Comparison of ENCODE assay signal across 8 mouse cellular contexts in the genomic region with DNA sequence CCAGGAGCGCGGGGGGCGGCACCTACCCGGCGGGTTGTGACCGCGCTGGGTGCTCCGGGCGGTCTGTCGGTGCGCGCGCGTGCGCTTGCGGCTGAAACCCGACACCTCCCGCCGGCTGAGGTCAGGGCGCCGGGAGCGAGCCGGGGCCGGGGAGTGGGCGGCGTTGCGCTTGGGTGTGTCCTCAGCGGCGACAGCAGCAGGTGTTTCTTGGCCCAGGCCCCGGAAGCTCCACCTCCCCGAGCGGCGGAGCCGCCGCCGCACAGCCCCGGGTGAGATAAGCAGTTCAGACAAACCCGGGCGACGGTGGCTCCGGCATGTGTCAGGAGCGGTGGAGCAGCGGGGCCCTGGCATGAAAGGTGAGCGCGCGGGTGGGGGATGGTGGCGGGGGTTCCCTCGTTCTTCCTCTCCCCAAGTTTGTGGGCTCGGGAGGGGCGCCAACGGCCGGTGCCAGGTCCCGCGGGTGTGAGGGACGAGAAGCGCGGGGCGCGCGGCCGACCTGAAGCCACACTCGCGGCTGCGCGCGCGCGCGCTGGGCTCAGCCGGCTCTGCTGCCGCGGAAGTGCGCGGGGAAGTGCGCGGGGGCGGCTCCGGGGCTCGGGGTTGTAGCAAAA. TPM values are rescaled to one million over a fixed set of nuclear protein-coding genes. Genes with fewer than 3 reads are reported as not detected.
A peak's percentile ranks its signal among the peaks of the same experiment; 100 is the strongest.
DNase-seq lines count a peak whose midpoint lies in the region; ATAC-seq and TF ChIP-seq lines count a peak whose summit lies in the region.

No protein-coding gene starts in this region.

- no peak for TF ChIP-seq POLR2A in limb, embryonic 14.5 days (IDR thresholded peaks at IDR 0.05; ENCODE audit: borderline replicate concordance, extremely low read depth, insufficient read depth, insufficient read length)
- TF ChIP-seq POLR2A in spleen, adult 2 months (IDR thresholded peaks at IDR 0.05; ENCODE audit: low read depth, low read length), result no peak

- H3K27me3 ChIP-seq in hindbrain, postnatal 0 days (ENCODE audit: insufficient read depth, low read length), result no peaks in the 10 kb centered on the region
- no peaks in the 10 kb centered on the region for H3K27me3 ChIP-seq in limb, embryonic 14.5 days (ENCODE audit: control insufficient read depth, insufficient read depth, low read length)
- no peaks in the 10 kb centered on the region for H3K27me3 ChIP-seq in midbrain, embryonic 14.5 days (ENCODE audit: control insufficient read depth, insufficient read depth, low read length)
- peaks cover 10% of the 10 kb centered on the region for H3K27me3 ChIP-seq in spleen, adult 2 months (ENCODE audit: control insufficient read depth, insufficient read depth, low read length)

- no peak for ATAC-seq in hindbrain, postnatal 0 days
- ATAC-seq in limb, embryonic 14.5 days (ENCODE audit: low FRiP score, low read depth), result peak; percentile 13
- peak; percentile 7; the same call in 1 of the 2 replicates for ATAC-seq in midbrain, embryonic 14.5 days (ENCODE audit: low FRiP score, low TSS enrichment)

- WGBS in hindbrain, postnatal 0 days, result 1% methylated on average over 69 of the region's 79 CpGs
- WGBS in limb, embryonic 14.5 days, result 0% methylated on average over 43 of the region's 79 CpGs
- under 1% methylated on average over 50 of the region's 79 CpGs for WGBS in midbrain, embryonic 14.5 days
- under 1% methylated on average over 73 of the region's 79 CpGs for WGBS in spleen, adult 2 months

- no peaks in the 10 kb centered on the region for H3K9me3 ChIP-seq in hindbrain, postnatal 0 days (ENCODE audit: low read length)
- no peaks in the 10 kb centered on the region for H3K9me3 ChIP-seq in limb, embryonic 14.5 days (ENCODE audit: control insufficient read depth, low read length)
- H3K9me3 ChIP-seq in midbrain, embryonic 14.5 days (ENCODE audit: control insufficient read depth, low read length), result no peaks in the 10 kb centered on the region

- peak overlapping the region; percentile 92 for H3K27ac ChIP-seq in hindbrain, postnatal 0 days
- H3K27ac ChIP-seq in limb, embryonic 14.5 days (replicated peaks; ENCODE audit: low read depth, low read length), result peak overlapping the region; percentile 73
- H3K27ac ChIP-seq in midbrain, embryonic 14.5 days (replicated peaks; ENCODE audit: low read depth, low read length), result peak overlapping the region; percentile 99
- H3K27ac ChIP-seq in spleen, adult 2 months (ENCODE audit: insufficient read depth, low read length), result peak overlapping the region; percentile 87

- DNase-seq in WW6 (ENCODE audit: low read depth, low spot score), result peak; percentile 84
- DNase-seq in cerebellum, adult 9-10 months, result peak; percentile 85
- DNase-seq in gastrocnemius, adult 8-10 months (ENCODE audit: low spot score in 2 of 2), result peak; percentile 81 to 89
- peak; percentile 86 for DNase-seq in hindbrain, postnatal 0 days (ENCODE audit: low spot score)
- DNase-seq in limb, embryonic 14.5 days (ENCODE audit: low spot score), result peak; percentile 61
- DNase-seq in midbrain, embryonic 14.5 days, result peak; percentile 90
- DNase-seq in spleen, adult 2 months (ENCODE audit: low read depth in 1 of 2, low spot score in 2 of 2), result peak; percentile 54 to 83
- no peak for DNase-seq in frontal cortex, postnatal 25 days (ENCODE audit: low spot score in 2 of 2)

- H3K9ac ChIP-seq in hindbrain, postnatal 0 days (replicated peaks; ENCODE audit: low read length), result peak overlapping the region; percentile 72
- H3K9ac ChIP-seq in limb, embryonic 14.5 days (ENCODE audit: low read depth, low read length, severe bottlenecking), result peak overlapping the region; percentile 53
- H3K9ac ChIP-seq in midbrain, embryonic 14.5 days (replicated peaks; ENCODE audit: low read length), result peak overlapping the region; percentile 80

- H3K4me3 ChIP-seq in hindbrain, postnatal 0 days (ENCODE audit: low read length), result peak overlapping the region; percentile 62
- H3K4me3 ChIP-seq in limb, embryonic 14.5 days (replicated peaks; ENCODE audit: low read length), result peak overlapping the region; percentile 55
- H3K4me3 ChIP-seq in midbrain, embryonic 14.5 days (replicated peaks; ENCODE audit: low read depth, low read length), result peak overlapping the region; percentile 56
- peak overlapping the region; percentile 78 for H3K4me3 ChIP-seq in spleen, adult 2 months (ENCODE audit: extremely low read depth, insufficient read depth, insufficient read length)

- no peak for TF ChIP-seq CTCF in hindbrain, postnatal 0 days (IDR thresholded peaks at IDR 0.05; ENCODE audit: low read depth)
- no peak for TF ChIP-seq CTCF in spleen, adult 2 months (IDR thresholded peaks at IDR 0.05; ENCODE audit: extremely low read depth, insufficient read depth, insufficient read length, insufficient replicate concordance)

- peak overlapping the region; percentile 99 for H3K4me2 ChIP-seq in hindbrain, postnatal 0 days (ENCODE audit: low read depth, low read length)
- H3K4me2 ChIP-seq in limb, embryonic 14.5 days (replicated peaks; ENCODE audit: low read depth, low read length, severe bottlenecking), result peak overlapping the region; percentile 99
- peak overlapping the region; percentile 97 for H3K4me2 ChIP-seq in midbrain, embryonic 14.5 days (ENCODE audit: low read length)

- no peaks in the 10 kb centered on the region for H3K36me3 ChIP-seq in hindbrain, postnatal 0 days (ENCODE audit: insufficient read depth, low read length)
- no peaks in the 10 kb centered on the region for H3K36me3 ChIP-seq in limb, embryonic 14.5 days (ENCODE audit: control insufficient read depth, insufficient read depth, low read length)
- no peaks in the 10 kb centered on the region for H3K36me3 ChIP-seq in midbrain, embryonic 14.5 days (ENCODE audit: control insufficient read depth, insufficient read depth, low read length)
- H3K36me3 ChIP-seq in spleen, adult 2 months (ENCODE audit: control insufficient read depth, insufficient read depth, low read length), result no peaks in the 10 kb centered on the region

- H3K4me1 ChIP-seq in hindbrain, postnatal 0 days (ENCODE audit: insufficient read depth, low read length), result peaks cover 57% of the 10 kb centered on the region
- peaks cover 70% of the 10 kb centered on the region for H3K4me1 ChIP-seq in limb, embryonic 14.5 days (ENCODE audit: control insufficient read depth, insufficient read depth, low read length)
- peaks cover 83% of the 10 kb centered on the region for H3K4me1 ChIP-seq in midbrain, embryonic 14.5 days (ENCODE audit: control insufficient read depth, insufficient read depth, low read length)
- peaks cover 55% of the 10 kb centered on the region for H3K4me1 ChIP-seq in spleen, adult 2 months (ENCODE audit: control insufficient read depth, insufficient read depth, insufficient read length)

RNA-seq across cellular contexts. Expression of a gene that starts 51.8 kb away (rescaled TPM):
- total RNA-seq in gastrocnemius, adult 8-10 months (2022), result under 1 TPM in 3 of 4 experiments, not detected in 1; 0.09 to 0.43 (median 0.36) TPM
- 2.8 and 12.3 TPM in 2 replicates for total RNA-seq in hindbrain, postnatal 0 days (2014; rRNA removed)
- polyA plus RNA-seq in hindbrain, postnatal 0 days (2015; fragmentation: Nextera tagmentation; extraction: Ambion mirVana), result 17.2 and 20.6 TPM in 2 replicates
- polyA plus RNA-seq in limb, embryonic 14.5 days (2012; rRNA removed), result 72.3 and 97.9 TPM in 2 replicates
- polyA plus RNA-seq in limb, embryonic 14.5 days (2014; fragmentation: Nextera tagmentation; extraction: Ambion mirVana), result 92.4 and 107 TPM in 2 replicates
- polyA plus RNA-seq in midbrain, embryonic 14.5 days (2014; fragmentation: Nextera tagmentation; extraction: Ambion mirVana), result 15.5 and 23.7 TPM in 2 replicates
- polyA plus RNA-seq in spleen, adult 2 months (2012; rRNA removed), result 8.1 and 14.7 TPM in 2 replicates

Comparison
In these comparisons a context has a peak if more than half of its experiments do, and no peak if none do; other contexts are left out.
1. DNase-seq: peak in WW6 (single experiment), cerebellum, adult 9-10 months (single experiment), gastrocnemius, adult 8-10 months (2 of 2), hindbrain, postnatal 0 days (single experiment), limb, embryonic 14.5 days (single experiment), midbrain, embryonic 14.5 days (single experiment) and spleen, adult 2 months (2 of 2); none in frontal cortex, postnatal 25 days (0 of 2).
2. Peak in every context shown above with its lines, with median percentiles within 50 percentile points of each other: H3K27ac ChIP-seq, H3K4me2 ChIP-seq, H3K4me3 ChIP-seq and H3K9ac ChIP-seq.